Mouse (Mus musculus): ENCODE data around the gene Actg1. TPM values are rescaled to one million over a fixed set of nuclear protein-coding genes. Genes with fewer than 3 reads are reported as not detected.

The Actg1 gene
- polyA plus RNA-seq, 1 experiment from 2014 or later = 2,628 TPM

- no peak for ATAC-seq (ENCODE audit: low FRiP score, low read depth)
- Histone ChIP-seq H3K27me3 (no peaks in the 10 kb centered on the region), H3K9me3 (no peaks in the 10 kb centered on the region), H3K9ac (no peak overlapping the region), H3K27ac (no peak overlapping the region), H3K4me2 (replicated peaks) (no peak overlapping the region), H3K36me3 (peaks cover 6% of the 10 kb centered on the region), H3K4me3 (no peak overlapping the region), H3K4me1 (peaks cover 2% of the 10 kb centered on the region)
- 88% methylated on average over 10 of the region's 10 CpGs for WGBS
These were observed 8.3 kb downstream of the Actg1 start for GRCm38 (mm10) chr11:120339978-120340513.

GRCm38 (mm10) chr11:120338786-120339185, 9.6 kb downstream of the Actg1 start:
- Histone ChIP-seq H3K4me1 (no peaks in the 10 kb centered on the region), H3K27me3 (no peaks in the 10 kb centered on the region), H3K4me2 (replicated peaks) (no peak overlapping the region), H3K9ac (no peak overlapping the region), H3K36me3 (no peaks in the 10 kb centered on the region), H3K27ac (no peak overlapping the region), H3K9me3 (0 out of 2 replicates have a peak, but pooled peaks cover 3% of the 10 kb centered on the region), H3K4me3 (no peak overlapping the region)
- whole genome bisulfite sequencing = 73% methylated on average over 3 of the region's 3 CpGs
- ATAC-seq (ENCODE audit: low FRiP score, low read depth) = no peak

GRCm38 (mm10) chr11:120337447-120337846, 10.9 kb downstream of the Actg1 start:
- Histone ChIP-seq H3K36me3 (no peaks in the 10 kb centered on the region), H3K27ac (no peak overlapping the region), H3K4me2 (replicated peaks) (no peak overlapping the region), H3K9me3 (0 out of 2 replicates have a peak, but pooled peaks cover 3% of the 10 kb centered on the region), H3K9ac (no peak overlapping the region), H3K4me1 (no peaks in the 10 kb centered on the region), H3K27me3 (no peaks in the 10 kb centered on the region), H3K4me3 (no peak overlapping the region)
- ATAC-seq (ENCODE audit: low FRiP score, low read depth) = no peak
- 37% methylated on average over 2 of the region's 2 CpGs for WGBS

- Histone ChIP-seq H3K27me3 (no peaks in the 10 kb centered on the region), H3K9ac (no peak overlapping the region), H3K36me3 (no peaks in the 10 kb centered on the region), H3K9me3 (peaks cover 3% of the 10 kb centered on the region; the same call in 1 of the 2 replicates), H3K27ac (no peak overlapping the region), H3K4me3 (no peak overlapping the region), H3K4me2 (replicated peaks) (no peak overlapping the region), H3K4me1 (no peaks in the 10 kb centered on the region)
- WGBS = 77% methylated on average over 6 of the region's 6 CpGs
- no peak for ATAC-seq (ENCODE audit: low FRiP score, low read depth)
These were observed 12.8 kb downstream of the Actg1 start for GRCm38 (mm10) chr11:120335431-120336021.

- no peak overlapping the region for H3K27ac ChIP-seq
- no peaks in the 10 kb centered on the region for H3K36me3 ChIP-seq
- ATAC-seq (ENCODE audit: low FRiP score, low read depth) = no peak
- WGBS = 94% methylated on average over 10 of the region's 10 CpGs
- no peak overlapping the region for H3K4me3 ChIP-seq
- H3K9ac ChIP-seq = no peak overlapping the region
- H3K27me3 ChIP-seq = no peaks in the 10 kb centered on the region
- H3K9me3 ChIP-seq = no peaks in the 10 kb centered on the region
- no peak overlapping the region for H3K4me2 ChIP-seq (replicated peaks)
- peaks cover 15% of the 10 kb centered on the region for H3K4me1 ChIP-seq
These were observed 28.2 kb downstream of the Actg1 start for GRCm38 (mm10) chr11:120320156-120320555.

GRCm38 (mm10) chr11:120319310-120319709, 29.0 kb downstream of the Actg1 start:
- Histone ChIP-seq H3K4me3 (no peak overlapping the region), H3K9ac (no peak overlapping the region), H3K4me2 (replicated peaks) (no peak overlapping the region), H3K9me3 (no peaks in the 10 kb centered on the region), H3K4me1 (peaks cover 20% of the 10 kb centered on the region), H3K27me3 (no peaks in the 10 kb centered on the region), H3K36me3 (no peaks in the 10 kb centered on the region), H3K27ac (no peak overlapping the region)
- 87% methylated on average over 5 of the region's 5 CpGs for WGBS
- ATAC-seq (ENCODE audit: low FRiP score, low read depth) = no peak

GRCm38 (mm10) chr11:120317456-120317855, 30.9 kb downstream of the Actg1 start:
- H3K9me3 ChIP-seq = no peaks in the 10 kb centered on the region
- H3K4me1 ChIP-seq = peaks cover 20% of the 10 kb centered on the region
- no peaks in the 10 kb centered on the region for H3K36me3 ChIP-seq
- H3K27ac ChIP-seq = no peak overlapping the region
- 67% methylated on average over 7 of the region's 7 CpGs for WGBS
- peak overlapping the region; percentile 94 for H3K4me2 ChIP-seq (replicated peaks)
- no peak overlapping the region for H3K4me3 ChIP-seq
- no peak for ATAC-seq (ENCODE audit: low FRiP score, low read depth)
- H3K27me3 ChIP-seq = no peaks in the 10 kb centered on the region
- H3K9ac ChIP-seq = no peak overlapping the region

- Histone ChIP-seq H3K4me2 (replicated peaks) (peak overlapping the region; percentile 94), H3K36me3 (no peaks in the 10 kb centered on the region), H3K27me3 (no peaks in the 10 kb centered on the region), H3K9ac (peak overlapping the region; percentile 83), H3K4me3 (peak overlapping the region; percentile 54), H3K9me3 (no peaks in the 10 kb centered on the region), H3K27ac (peak overlapping the region; percentile 99), H3K4me1 (peaks cover 23% of the 10 kb centered on the region)
- 15% methylated on average over 13 of the region's 13 CpGs for WGBS
- ATAC-seq (ENCODE audit: low FRiP score, low read depth) = peak; percentile 13; the same call in 1 of the 2 replicates
These were observed 31.6 kb downstream of the Actg1 start for GRCm38 (mm10) chr11:120316690-120317254.

- ATAC-seq (ENCODE audit: low FRiP score, low read depth) = peak; percentile 96
- 6% methylated on average over 37 of the region's 37 CpGs for WGBS
- Histone ChIP-seq H3K36me3 (no peaks in the 10 kb centered on the region), H3K27ac (peak overlapping the region; percentile 99), H3K27me3 (no peaks in the 10 kb centered on the region), H3K4me3 (peak overlapping the region; percentile 54), H3K4me2 (replicated peaks) (peak overlapping the region; percentile 94), H3K9me3 (no peaks in the 10 kb centered on the region), H3K4me1 (peaks cover 30% of the 10 kb centered on the region), H3K9ac (peak overlapping the region; percentile 83)
These were observed 32.3 kb downstream of the Actg1 start for GRCm38 (mm10) chr11:120315832-120316689.

- Histone ChIP-seq H3K4me2 (replicated peaks) (peak overlapping the region; percentile 94), H3K4me3 (peak overlapping the region; percentile 54), H3K9me3 (no peaks in the 10 kb centered on the region), H3K27me3 (no peaks in the 10 kb centered on the region), H3K36me3 (no peaks in the 10 kb centered on the region), H3K4me1 (peaks cover 33% of the 10 kb centered on the region), H3K9ac (peak overlapping the region; percentile 83), H3K27ac (peak overlapping the region; percentile 99)
- 26% methylated on average over 4 of the region's 4 CpGs for WGBS
- ATAC-seq (ENCODE audit: low FRiP score, low read depth) = no peak
These were observed 33.0 kb downstream of the Actg1 start for GRCm38 (mm10) chr11:120315416-120315761.

- peak overlapping the region; percentile 54; the same call in 1 of the 2 replicates for H3K4me3 ChIP-seq
These were observed 33.5 kb downstream of the Actg1 start for GRCm38 (mm10) chr11:120314721-120315415.

More at GRCm38 (mm10) chr11:120314721-120315415, 33.5 kb downstream of the Actg1 start:
- Histone ChIP-seq H3K27me3 (no peaks in the 10 kb centered on the region), H3K4me2 (replicated peaks) (peak overlapping the region; percentile 94), H3K9ac (0 out of 2 replicates have a peak overlapping the region, but pooled peaks have one; percentile 83), H3K27ac (peak overlapping the region; percentile 99; the same call in 1 of the 2 replicates), H3K36me3 (no peaks in the 10 kb centered on the region), H3K4me1 (peaks cover 36% of the 10 kb centered on the region), H3K9me3 (no peaks in the 10 kb centered on the region)
- ATAC-seq (ENCODE audit: low FRiP score, low read depth) = no peak
- 46% methylated on average over 16 of the region's 16 CpGs for WGBS
